Mouse (Mus musculus) erythroblast, embryonic 14.5 days (primary cell): ENCODE measurements around the gene Fkbp10.

Source experiments
- GATA1 ChIP-seq: IDR thresholded peaks from 2 replicates; pipeline ENCODE4 v1.6.1; 2012; ENCODE audit warnings: low read length, inconsistent platforms, mixed read lengths
- TAL1 ChIP-seq: IDR thresholded peaks from 3 replicates; pipeline ENCODE4 v1.6.1; 2012; ENCODE audit warnings: low read length, inconsistent platforms, mixed read lengths

DNA sequence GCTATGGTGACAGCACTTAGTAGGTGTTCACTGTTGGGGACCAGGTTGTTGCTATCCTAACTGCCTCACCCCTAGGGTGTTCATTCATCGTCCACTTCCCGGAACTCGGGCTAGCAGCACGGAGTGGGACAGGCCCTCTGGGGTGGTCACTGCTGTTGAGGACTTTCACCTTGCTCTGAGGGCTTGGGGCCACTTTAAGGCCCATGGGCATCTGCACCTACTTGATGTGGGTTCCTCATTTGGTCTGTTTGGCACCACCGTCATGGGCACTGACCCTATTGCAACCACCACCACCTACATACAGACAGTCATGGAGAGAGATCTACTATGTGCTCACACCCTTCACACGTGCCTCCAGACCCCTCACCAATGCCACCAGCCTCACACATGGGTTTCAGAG lies 28.4 kb upstream of the Fkbp10 start:
- TF ChIP-seq TAL1 (no peak), GATA1 (no peak)
